Mouse (Mus musculus) embryonic facial prominence, embryonic 12.5 days (tissue): ENCODE data around the gene Lypd3. TPM values are rescaled to one million over a fixed set of nuclear protein-coding genes. Genes with fewer than 3 reads are reported as not detected.
A peak's percentile ranks its signal among the peaks of the same experiment; 100 is the strongest.

Experiments
- ATAC-seq: fragments of 200-750 bp; cut with Nextera tagmentation; 2 replicates; pipeline ENCODE4 v1.8.0; 2017; ENCODE audit not compliant: insufficient number of reproducible peaks, insufficient read depth, low FRiP score, low TSS enrichment
- H3K27ac ChIP-seq: fragments of 300-500 bp; sonication (generic); 2 replicates; pipeline ENCODE4 v1.5.1; 2016; ENCODE audit warnings: mild to moderate bottlenecking
- H3K27me3 ChIP-seq: fragments of 300-500 bp; sonication (generic); 2 replicates; pipeline ENCODE4 v1.6.1; 2016; ENCODE audit warnings: mild to moderate bottlenecking, moderate library complexity
- H3K36me3 ChIP-seq: fragments of 300-500 bp; sonication (generic); 2 replicates; pipeline ENCODE4 v1.6.1; 2016; ENCODE audit warnings: mild to moderate bottlenecking
- H3K4me1 ChIP-seq: fragments of 300-500 bp; sonication (generic); 2 replicates; pipeline ENCODE4 v1.6.1; 2016
- H3K4me2 ChIP-seq: fragments of 300-500 bp; sonication (generic); replicated peaks from 2 replicates; pipeline ENCODE4 v1.6.1; 2016; ENCODE audit warnings: mild to moderate bottlenecking, moderate library complexity
- H3K4me3 ChIP-seq: fragments of 300-500 bp; sonication (generic); 2 replicates; pipeline ENCODE4 v1.5.1; 2016; ENCODE audit warnings: mild to moderate bottlenecking
- H3K9ac ChIP-seq: fragments of 300-500 bp; sonication (generic); 2 replicates; pipeline ENCODE4 v1.6.1; 2016; ENCODE audit warnings: mild to moderate bottlenecking, moderate library complexity
- H3K9me3 ChIP-seq: fragments of 300-500 bp; sonication (generic); 2 replicates; pipeline ENCODE4 v1.6.1; 2016; ENCODE audit warnings: mild to moderate bottlenecking, moderate library complexity
- WGBS: fragments of 180-500 bp; shearing (Covaris S2); methylation state at CpG from one replicate; pipeline ENCODE4 v1.1.7; 2016; 5-methylcytosine and 5-hydroxymethylcytosine counted together
- polyA plus RNA-seq: library from polyadenylated mRNA; unstranded; fragments of >200 nt; fragmentation: Nextera tagmentation; extraction: Ambion mirVana; gene quantifications from 2 replicates; pipeline ENCODE4 v1.2.1, GENCODE M21; 2016

The Lypd3 gene
- polyA plus RNA-seq, 1 experiment from 2014 or later = 2.8 TPM

GRCm38 (mm10) chr7:24638026-24638856 is 1.9 kb downstream of the Lypd3 start:
- Histone ChIP-seq H3K27ac (no peak overlapping the region), H3K4me2 (peak overlapping the region; percentile 69), H3K4me3 (peak overlapping the region; percentile 42), H3K9ac (no peak overlapping the region), H3K27me3 (peaks cover 53% of the 10 kb centered on the region), H3K4me1 (peaks cover 17% of the 10 kb centered on the region), H3K36me3 (no peaks in the 10 kb centered on the region), H3K9me3 (no peaks in the 10 kb centered on the region)
- no peak for ATAC-seq
- WGBS = 2% methylated on average over 35 of the region's 35 CpGs

GRCm38 (mm10) chr7:24640450-24640849 is 4.1 kb downstream of the Lypd3 start:
- Histone ChIP-seq H3K9me3 (no peaks in the 10 kb centered on the region), H3K4me2 (no peak overlapping the region), H3K9ac (no peak overlapping the region), H3K27ac (no peak overlapping the region), H3K36me3 (no peaks in the 10 kb centered on the region), H3K27me3 (peaks cover 52% of the 10 kb centered on the region), H3K4me1 (peaks cover 17% of the 10 kb centered on the region), H3K4me3 (no peak overlapping the region)
- ATAC-seq = no peak
- 65% methylated on average over 13 of the region's 13 CpGs for WGBS

- WGBS = 6% methylated on average over 9 of the region's 9 CpGs
- Histone ChIP-seq H3K4me1 (peaks cover 7% of the 10 kb centered on the region), H3K36me3 (no peaks in the 10 kb centered on the region), H3K4me2 (no peak overlapping the region), H3K9ac (no peak overlapping the region), H3K4me3 (no peak overlapping the region), H3K27ac (no peak overlapping the region), H3K27me3 (peaks cover 37% of the 10 kb centered on the region), H3K9me3 (no peaks in the 10 kb centered on the region)
- ATAC-seq = no peak
These were observed 6.1 kb downstream of the Lypd3 start for GRCm38 (mm10) chr7:24642491-24642890.

GRCm38 (mm10) chr7:24644492-24644891 is 8.1 kb downstream of the Lypd3 start:
- 86% methylated on average over 6 of the region's 6 CpGs for WGBS
- H3K36me3 ChIP-seq = no peaks in the 10 kb centered on the region
- ATAC-seq = no peak

GRCm38 (mm10) chr7:24644996-24645395 is 8.6 kb downstream of the Lypd3 start:
- no peak for ATAC-seq
- 72% methylated on average over 7 of the region's 7 CpGs for WGBS
- H3K27me3 ChIP-seq = peaks cover 12% of the 10 kb centered on the region

More at GRCm38 (mm10) chr7:24644492-24644891, 8.1 kb downstream of the Lypd3 start:
- no peak overlapping the region for H3K9ac ChIP-seq
- no peaks in the 10 kb centered on the region for H3K4me1 ChIP-seq
- H3K4me2 ChIP-seq = no peak overlapping the region
- no peaks in the 10 kb centered on the region for H3K9me3 ChIP-seq
- H3K27ac ChIP-seq = no peak overlapping the region
- H3K27me3 ChIP-seq = peaks cover 17% of the 10 kb centered on the region
- H3K4me3 ChIP-seq = no peak overlapping the region

GRCm38 (mm10) chr7:24646486-24646885 is 10.1 kb downstream of the Lypd3 start:
- WGBS = 82% methylated on average over 7 of the region's 7 CpGs
- H3K36me3 ChIP-seq = no peaks in the 10 kb centered on the region
- no peaks in the 10 kb centered on the region for H3K4me1 ChIP-seq
- no peaks in the 10 kb centered on the region for H3K9me3 ChIP-seq
- no peak for ATAC-seq
- no peak overlapping the region for H3K27ac ChIP-seq
- 0 out of 2 replicates have a peak, but pooled peaks cover 4% of the 10 kb centered on the region for H3K27me3 ChIP-seq
- H3K4me3 ChIP-seq = no peak overlapping the region
- H3K4me2 ChIP-seq = no peak overlapping the region
- no peak overlapping the region for H3K9ac ChIP-seq

More at GRCm38 (mm10) chr7:24644996-24645395, 8.6 kb downstream of the Lypd3 start:
- Histone ChIP-seq H3K4me1 (no peaks in the 10 kb centered on the region), H3K27ac (no peak overlapping the region), H3K9ac (no peak overlapping the region), H3K36me3 (no peaks in the 10 kb centered on the region), H3K4me3 (no peak overlapping the region), H3K4me2 (no peak overlapping the region), H3K9me3 (no peaks in the 10 kb centered on the region)

- Histone ChIP-seq H3K36me3 (no peaks in the 10 kb centered on the region), H3K9ac (no peak overlapping the region), H3K4me3 (no peak overlapping the region), H3K27me3 (no peaks in the 10 kb centered on the region), H3K4me2 (no peak overlapping the region), H3K27ac (no peak overlapping the region), H3K4me1 (no peaks in the 10 kb centered on the region), H3K9me3 (no peaks in the 10 kb centered on the region)
- no peak for ATAC-seq
- 24% methylated on average over 7 of the region's 7 CpGs for WGBS
These were observed 17.3 kb downstream of the Lypd3 start for GRCm38 (mm10) chr7:24653681-24654080.

- H3K4me2 ChIP-seq = no peak overlapping the region
- no peaks in the 10 kb centered on the region for H3K27me3 ChIP-seq
- H3K36me3 ChIP-seq = no peaks in the 10 kb centered on the region
- no peak overlapping the region for H3K27ac ChIP-seq
- no peak overlapping the region for H3K4me3 ChIP-seq
- H3K4me1 ChIP-seq = no peaks in the 10 kb centered on the region; the same call in 1 of the 2 replicates
- ATAC-seq = no peak
- no peaks in the 10 kb centered on the region for H3K9me3 ChIP-seq
- WGBS = 66% methylated on average over 12 of the region's 12 CpGs
- no peak overlapping the region for H3K9ac ChIP-seq
These were observed 23.5 kb downstream of the Lypd3 start for GRCm38 (mm10) chr7:24659737-24660357.

- H3K4me2 ChIP-seq = no peak overlapping the region
- H3K36me3 ChIP-seq = no peaks in the 10 kb centered on the region
- H3K27ac ChIP-seq = no peak overlapping the region
- H3K27me3 ChIP-seq = no peaks in the 10 kb centered on the region
- no peak overlapping the region for H3K4me3 ChIP-seq
- WGBS = 63% methylated on average over 17 of the region's 17 CpGs
- no peaks in the 10 kb centered on the region for H3K9me3 ChIP-seq
- no peak for ATAC-seq
- no peaks in the 10 kb centered on the region; the same call in 1 of the 2 replicates for H3K4me1 ChIP-seq
- H3K9ac ChIP-seq = no peak overlapping the region
These were observed 25.0 kb downstream of the Lypd3 start for GRCm38 (mm10) chr7:24661118-24661904.

- H3K27ac ChIP-seq = no peak overlapping the region
- no peak overlapping the region for H3K9ac ChIP-seq
- ATAC-seq = no peak
- no peak overlapping the region for H3K4me2 ChIP-seq
- no peaks in the 10 kb centered on the region for H3K9me3 ChIP-seq
- WGBS = 12% methylated on average over 8 of the region's 8 CpGs
- no peak overlapping the region for H3K4me3 ChIP-seq
- no peaks in the 10 kb centered on the region for H3K36me3 ChIP-seq
- H3K27me3 ChIP-seq = no peaks in the 10 kb centered on the region
- no peaks in the 10 kb centered on the region; the same call in 1 of the 2 replicates for H3K4me1 ChIP-seq
These were observed 26.2 kb downstream of the Lypd3 start for GRCm38 (mm10) chr7:24662575-24662974.

- H3K36me3 ChIP-seq = no peaks in the 10 kb centered on the region
These were observed 28.0 kb downstream of the Lypd3 start for GRCm38 (mm10) chr7:24664301-24664700.

More at GRCm38 (mm10) chr7:24664301-24664700, 28.0 kb downstream of the Lypd3 start:
- no peaks in the 10 kb centered on the region for H3K27me3 ChIP-seq
- H3K4me1 ChIP-seq = no peaks in the 10 kb centered on the region; the same call in 1 of the 2 replicates
- H3K4me2 ChIP-seq = no peak overlapping the region
- 37% methylated on average over 8 of the region's 8 CpGs for WGBS
- ATAC-seq = no peak
- H3K9me3 ChIP-seq = no peaks in the 10 kb centered on the region
- H3K4me3 ChIP-seq = no peak overlapping the region
- H3K9ac ChIP-seq = no peak overlapping the region
- no peak overlapping the region for H3K27ac ChIP-seq
